Mouse (Mus musculus): Measurements from ENCODE around the gene Cd22. TPM values are rescaled to one million over a fixed set of nuclear protein-coding genes. Genes with fewer than 3 reads are reported as not detected.
"Not testable (repeated sequence)": the region's sequence is repeated elsewhere in the genome, so short reads cannot be mapped to it uniquely, and the experiment has no call there.

The Cd22 gene
- polyA plus RNA-seq, 1 experiment from 2014 or later, result 0.21 TPM

- no peaks in the 10 kb centered on the region for H3K9me3 ChIP-seq (replicated peaks)
- no peak for ATAC-seq
- H3K4me2 ChIP-seq, result no peak overlapping the region
Observed at GRCm38 (mm10) chr7:30837277-30837676, 42.9 kb downstream of the Cd22 start.

GRCm38 (mm10) chr7:30832684-30833083, 47.5 kb downstream of the Cd22 start:
- 31% methylated on average over 10 of the region's 11 CpGs for WGBS (ENCODE audit: insufficient replicate concordance)
- not testable (repeated sequence) for H3K36me3 ChIP-seq; ATAC-seq; H3K27ac ChIP-seq; H3K27me3 ChIP-seq (replicated peaks); H3K4me1 ChIP-seq; H3K9ac ChIP-seq; H3K9me3 ChIP-seq (replicated peaks); H3K4me3 ChIP-seq
- peak overlapping the region; percentile 22; the same call in 1 of the 2 replicates for H3K4me2 ChIP-seq

More at GRCm38 (mm10) chr7:30837277-30837676, 42.9 kb downstream of the Cd22 start:
- Histone ChIP-seq H3K9ac (no peak overlapping the region), H3K4me1 (peaks cover 14% of the 10 kb centered on the region; the same call in 1 of the 2 replicates), H3K4me3 (no peak overlapping the region), H3K27me3 (replicated peaks) (no peaks in the 10 kb centered on the region), H3K36me3 (no peaks in the 10 kb centered on the region), H3K27ac (no peak overlapping the region)

GRCm38 (mm10) chr7:30832261-30832660, 47.9 kb downstream of the Cd22 start:
- Histone ChIP-seq H3K27ac (no peak overlapping the region), H3K4me3 (no peak overlapping the region), H3K9ac (no peak overlapping the region), H3K4me1 (peaks cover 5% of the 10 kb centered on the region; the same call in 1 of the 2 replicates), H3K27me3 (replicated peaks) (no peaks in the 10 kb centered on the region), H3K4me2 (peak overlapping the region; percentile 22; the same call in 1 of the 2 replicates), H3K36me3 (no peaks in the 10 kb centered on the region), H3K9me3 (replicated peaks) (no peaks in the 10 kb centered on the region)
- WGBS (ENCODE audit: insufficient replicate concordance), result 53% methylated on average over 16 of the region's 17 CpGs
- ATAC-seq, result no peak

- H3K9ac ChIP-seq, result no peak overlapping the region
- no peak overlapping the region for H3K4me2 ChIP-seq
- WGBS (ENCODE audit: insufficient replicate concordance), result 53% methylated on average over 3 of the region's 3 CpGs
- no peak overlapping the region for H3K27ac ChIP-seq
- H3K4me3 ChIP-seq, result no peak overlapping the region
- H3K36me3 ChIP-seq, result no peaks in the 10 kb centered on the region
- H3K27me3 ChIP-seq (replicated peaks), result no peaks in the 10 kb centered on the region
- H3K4me1 ChIP-seq, result peaks cover 5% of the 10 kb centered on the region; the same call in 1 of the 2 replicates
- no peak for ATAC-seq
- no peaks in the 10 kb centered on the region for H3K9me3 ChIP-seq (replicated peaks)
Observed at GRCm38 (mm10) chr7:30829428-30829827, 50.7 kb downstream of the Cd22 start.

- ATAC-seq; H3K36me3 ChIP-seq; H3K9me3 ChIP-seq (replicated peaks); H3K27ac ChIP-seq; H3K9ac ChIP-seq; H3K4me1 ChIP-seq; H3K4me2 ChIP-seq; H3K4me3 ChIP-seq; H3K27me3 ChIP-seq (replicated peaks): not testable (repeated sequence)
Observed at GRCm38 (mm10) chr7:30828871-30829270, 51.3 kb downstream of the Cd22 start.

GRCm38 (mm10) chr7:30826660-30827059, 53.5 kb downstream of the Cd22 start:
- ATAC-seq, result no peak
- Histone ChIP-seq H3K4me2 (no peak overlapping the region), H3K36me3 (no peaks in the 10 kb centered on the region), H3K27me3 (replicated peaks) (no peaks in the 10 kb centered on the region), H3K4me3 (no peak overlapping the region), H3K9ac (no peak overlapping the region), H3K27ac (no peak overlapping the region), H3K4me1 (no peaks in the 10 kb centered on the region), H3K9me3 (replicated peaks) (no peaks in the 10 kb centered on the region)
- WGBS (ENCODE audit: insufficient replicate concordance), result 73% methylated on average over 9 of the region's 10 CpGs

- no peak overlapping the region for H3K27ac ChIP-seq
- 77% methylated on average over 3 of the region's 3 CpGs for WGBS (ENCODE audit: insufficient replicate concordance)
- no peak overlapping the region for H3K9ac ChIP-seq
Observed at GRCm38 (mm10) chr7:30824306-30824705, 55.8 kb downstream of the Cd22 start.

GRCm38 (mm10) chr7:30823675-30824074, 56.5 kb downstream of the Cd22 start, which contains the start of gene Ffar2:
Gene Ffar2 (minus strand): TSS chr7:30823775.
- 77% methylated on average over 18 of the region's 18 CpGs for WGBS (ENCODE audit: insufficient replicate concordance)
- H3K4me2 ChIP-seq, result no peak within 1 kb of the TSS

More at GRCm38 (mm10) chr7:30824306-30824705, 55.8 kb downstream of the Cd22 start:
- Histone ChIP-seq H3K9me3 (replicated peaks) (no peaks in the 10 kb centered on the region), H3K27me3 (replicated peaks) (peaks cover 4% of the 10 kb centered on the region; the same call in 1 of the 2 replicates), H3K36me3 (no peaks in the 10 kb centered on the region), H3K4me3 (no peak overlapping the region), H3K4me1 (peaks cover 17% of the 10 kb centered on the region), H3K4me2 (no peak overlapping the region)
- no peak for ATAC-seq

GRCm38 (mm10) chr7:30821532-30821931, 58.6 kb downstream of the Cd22 start:
- Histone ChIP-seq H3K4me3 (no peak overlapping the region), H3K9me3 (replicated peaks) (no peaks in the 10 kb centered on the region), H3K4me2 (no peak overlapping the region), H3K27me3 (replicated peaks) (peaks cover 4% of the 10 kb centered on the region; the same call in 1 of the 2 replicates), H3K4me1 (peaks cover 17% of the 10 kb centered on the region), H3K36me3 (no peaks in the 10 kb centered on the region), H3K9ac (no peak overlapping the region), H3K27ac (no peak overlapping the region; the same call in 1 of the 2 replicates)
- 39% methylated on average over 5 of the region's 5 CpGs for WGBS (ENCODE audit: insufficient replicate concordance)
- ATAC-seq, result no peak

More at GRCm38 (mm10) chr7:30823675-30824074, 56.5 kb downstream of the Cd22 start, which contains the start of gene Ffar2:
- Histone ChIP-seq H3K4me3 (no peak within 1 kb of the TSS), H3K9me3 (replicated peaks) (no peaks in the 10 kb centered on the region), H3K27ac (no peak within 1 kb of the TSS), H3K27me3 (replicated peaks) (peaks cover 4% of the 10 kb centered on the region; the same call in 1 of the 2 replicates), H3K36me3 (no peaks in the 10 kb centered on the region), H3K4me1 (peaks cover 17% of the 10 kb centered on the region), H3K9ac (no peak within 1 kb of the TSS)
- ATAC-seq, result no peak

- Histone ChIP-seq H3K27me3 (replicated peaks) (peaks cover 4% of the 10 kb centered on the region; the same call in 1 of the 2 replicates), H3K9ac (no peak overlapping the region), H3K4me3 (no peak overlapping the region), H3K27ac (no peak overlapping the region), H3K36me3 (no peaks in the 10 kb centered on the region), H3K9me3 (replicated peaks) (no peaks in the 10 kb centered on the region), H3K4me1 (peaks cover 17% of the 10 kb centered on the region), H3K4me2 (no peak overlapping the region)
- 22% methylated on average over 7 of the region's 7 CpGs for WGBS (ENCODE audit: insufficient replicate concordance)
- ATAC-seq, result no peak
Observed at GRCm38 (mm10) chr7:30820854-30821445, 59.2 kb downstream of the Cd22 start.

GRCm38 (mm10) chr7:30820131-30820530, 60.0 kb downstream of the Cd22 start:
- Histone ChIP-seq H3K9me3 (replicated peaks) (no peaks in the 10 kb centered on the region), H3K9ac (no peak overlapping the region), H3K4me3 (no peak overlapping the region), H3K27ac (no peak overlapping the region), H3K36me3 (no peaks in the 10 kb centered on the region), H3K4me2 (no peak overlapping the region), H3K27me3 (replicated peaks) (peaks cover 4% of the 10 kb centered on the region; the same call in 1 of the 2 replicates), H3K4me1 (peaks cover 17% of the 10 kb centered on the region)
- no peak for ATAC-seq
- WGBS (ENCODE audit: insufficient replicate concordance), result 45% methylated on average over 6 of the region's 6 CpGs

Measured in liver, embryonic 12.5 days (tissue).